20 mouse cellular contexts compared by ENCODE assay signal in the genomic region with DNA sequence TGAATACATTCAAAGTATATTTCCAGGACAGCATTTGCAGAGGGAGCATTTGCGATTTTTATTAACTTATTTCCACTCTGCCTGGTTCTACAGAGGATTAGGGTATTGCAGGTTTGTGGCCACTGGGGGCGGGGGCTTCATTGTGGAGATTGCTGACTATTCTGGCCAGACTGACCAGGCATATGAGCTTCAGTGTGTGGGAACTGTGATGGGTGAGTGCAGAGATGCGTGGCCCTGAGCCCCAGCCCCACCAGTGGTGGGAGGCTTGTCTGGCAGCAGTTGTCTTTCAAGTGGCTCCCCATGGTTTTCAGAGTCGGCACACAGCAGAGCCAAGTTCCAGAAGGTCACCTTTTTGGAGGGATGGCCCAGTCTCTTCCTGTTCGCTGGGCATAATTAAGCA. TPM values are rescaled to one million over a fixed set of nuclear protein-coding genes. Genes with fewer than 3 reads are reported as not detected.
"Had no signal": no experiment of that assay in that cellular context is flagged by ENCODE, and none has a peak within 500 bp of the region (broad histone marks: within the 10 kb centered on the region; RNA-seq: fewer than 3 reads in every experiment).

No protein-coding gene starts in this region.

- DNase-seq: kidney, adult 18-20 months; kidney, postnatal 14 days; left cerebral cortex, postnatal 4 days; liver, postnatal 0 days; lung, embryonic 14.5 days; right cerebral cortex, adult 18-20 months; right cerebral cortex, postnatal 25 days; spleen, adult 18-20 months; thymus, postnatal 25 days had no signal

- H3K4me2 ChIP-seq: limb, embryonic 12.5 days; limb, embryonic 15.5 days; liver, embryonic 11.5 days; lung, embryonic 14.5 days; midbrain, embryonic 12.5 days; neural tube, embryonic 12.5 days; stomach, embryonic 15.5 days had no signal

- H3K4me3 ChIP-seq: limb, embryonic 12.5 days; limb, embryonic 15.5 days; midbrain, embryonic 12.5 days; neural tube, embryonic 12.5 days; stomach, embryonic 15.5 days had no signal

- ATAC-seq: intestine, embryonic 16.5 days; liver, postnatal 0 days; lung, postnatal 0 days had no signal

- H3K36me3 ChIP-seq: limb, embryonic 12.5 days; limb, embryonic 15.5 days; midbrain, embryonic 12.5 days; neural tube, embryonic 12.5 days; stomach, embryonic 15.5 days had no signal

- H3K9ac ChIP-seq: limb, embryonic 12.5 days; limb, embryonic 15.5 days; liver, embryonic 14.5 days; liver, postnatal 0 days; lung, embryonic 14.5 days; midbrain, embryonic 12.5 days; neural tube, embryonic 12.5 days; stomach, embryonic 15.5 days had no signal

- H3K27me3 ChIP-seq: limb, embryonic 12.5 days; limb, embryonic 15.5 days; neural tube, embryonic 12.5 days; stomach, embryonic 15.5 days had no signal

- H3K27ac ChIP-seq: limb, embryonic 12.5 days; limb, embryonic 15.5 days; liver, embryonic 14.5 days; macrophage; midbrain, embryonic 12.5 days; neural tube, embryonic 12.5 days; stomach, embryonic 15.5 days had no signal

- H3K4me1 ChIP-seq: limb, embryonic 15.5 days; neural tube, embryonic 12.5 days; stomach, embryonic 15.5 days had no signal

- H3K9me3 ChIP-seq: limb, embryonic 12.5 days; limb, embryonic 15.5 days; midbrain, embryonic 12.5 days; neural tube, embryonic 12.5 days; stomach, embryonic 15.5 days had no signal

RNA-seq across cellular contexts. Expression of a gene that starts 32.2 kb away (rescaled TPM):
- polyA plus RNA-seq: liver, postnatal 0 days; macrophage had no signal

RNA-seq across cellular contexts. Expression of a gene that starts 32.5 kb away (rescaled TPM):
- polyA plus RNA-seq: intestine, embryonic 16.5 days; limb, embryonic 12.5 days; liver, embryonic 11.5 days; liver, postnatal 0 days; lung, embryonic 14.5 days; lung, postnatal 0 days; macrophage; thymus, postnatal 0 days had no signal
